Mouse (Mus musculus) G1E (cell line): ENCODE data around the gene Pgam1. TPM values are rescaled to one million over a fixed set of nuclear protein-coding genes. Genes with fewer than 3 reads are reported as not detected.
A peak's percentile ranks its signal among the peaks of the same experiment; 100 is the strongest.
"Not testable (repeated sequence)": the region's sequence is repeated elsewhere in the genome, so short reads cannot be mapped to it uniquely, and the experiment has no call there.

Experiments used
- ATAC-seq: 2 replicates; pipeline ENCODE4 v1.8.0; 2016; ENCODE audit warnings: mild to moderate bottlenecking; ENCODE audit not compliant: insufficient number of reproducible peaks, poor library complexity, low FRiP score, severe bottlenecking; ENCODE audit errors: extremely low read depth
- DNase-seq: peaks from one replicate; pipeline ENCODE4 v3.0.0; 2012; ENCODE audit warnings: low spot score
- H3K27me3 ChIP-seq: 2 replicates; pipeline ENCODE4 v1.6.1; 2012; ENCODE audit warnings: mild to moderate bottlenecking, low read length, inconsistent platforms; ENCODE audit not compliant: insufficient read depth
- H3K36me3 ChIP-seq: replicated peaks from 2 replicates; pipeline ENCODE3; 2012; ENCODE audit warnings: mild to moderate bottlenecking, inconsistent platforms
- H3K4me1 ChIP-seq: 2 replicates; pipeline ENCODE4 v1.6.1; 2012; ENCODE audit warnings: low read depth, low read length, inconsistent platforms, mixed read lengths; ENCODE audit not compliant: insufficient read depth
- H3K4me3 ChIP-seq: 2 replicates; pipeline ENCODE4 v1.5.1; 2012; ENCODE audit warnings: low read depth, mild to moderate bottlenecking, inconsistent platforms, low read length, moderate library complexity, mixed read lengths
- H3K9me3 ChIP-seq: replicated peaks from 2 replicates; pipeline ENCODE4 v1.6.1; 2012; ENCODE audit warnings: inconsistent platforms
- CTCF ChIP-seq: IDR thresholded peaks from 2 replicates; pipeline ENCODE4 v1.5.1; 2012; ENCODE audit warnings: low read depth, low read length, inconsistent platforms, mixed read lengths
- GATA1 ChIP-seq: IDR thresholded peaks from 2 replicates; pipeline ENCODE4 v1.6.1; 2012; ENCODE audit warnings: borderline replicate concordance, low read length, inconsistent platforms, mixed read lengths
- GATA2 ChIP-seq: IDR thresholded peaks from 2 replicates; pipeline ENCODE4 v1.6.1; 2012; ENCODE audit warnings: low read depth, low read length, inconsistent platforms, borderline replicate concordance
- POLR2AphosphoS5 ChIP-seq: IDR thresholded peaks from 2 replicates; pipeline ENCODE4 v1.6.1; 2012; ENCODE audit warnings: low read depth, low read length, inconsistent platforms; ENCODE audit not compliant: insufficient replicate concordance
- TAL1 ChIP-seq: conservative IDR thresholded peaks from 2 replicates; pipeline ENCODE4 v1.6.1; 2012; ENCODE audit warnings: low read depth, low read length, inconsistent platforms, mixed read lengths
- polyA plus RNA-seq: library from polyadenylated mRNA; stranded (reverse); fragments of >175 nt; gene quantifications from 2 replicates; pipeline ENCODE4 v1.2.3, GENCODE M21; 2012
- total RNA-seq, 2 experiments: library from RNA; stranded (forward) in 1 of 2; stranded (reverse) in 1 of 2; fragments of 200-1000 nt in 1 of 2; fragments of >200 nt in 1 of 2; fragmentation: Nextera tagmentation in 1 of 2; gene quantifications; 2 replicates each; pipeline ENCODE4 v1.2.3; 2014 to 2017

Pgam1 gene
- total RNA-seq (2014; fragmentation: Nextera tagmentation) (910 and 922 TPM in 2 replicates), total RNA-seq (2017) (501 and 541 TPM in 2 replicates), polyA plus RNA-seq (573 and 600 TPM in 2 replicates)

- Histone ChIP-seq H3K4me1 (peaks cover 73% of the 10 kb centered on the region), H3K4me3 (peak within 1 kb of the TSS; percentile 89), H3K27me3 (no peaks in the 10 kb centered on the region), H3K36me3 (peaks cover 35% of the 10 kb centered on the region), H3K9me3 (no peaks in the 10 kb centered on the region)
- peak; percentile 84 for DNase-seq
- peak; percentile 77 for ATAC-seq
- TF ChIP-seq GATA1, result no peak
- TF ChIP-seq TAL1, result no peak
- TF ChIP-seq POLR2AphosphoS5, result no peak
- TF ChIP-seq GATA2, result no peak
- no peak for TF ChIP-seq CTCF
These were observed at the start of gene Pgam1 for GRCm38 (mm10) chr19:41911178-41912073. TSS of gene Pgam1 (plus strand) at chr19:41911923.

- no peak overlapping the region for H3K4me3 ChIP-seq
- DNase-seq (no peak), ATAC-seq (no peak)
- H3K4me1 ChIP-seq, result no peaks in the 10 kb centered on the region; the same call in 1 of the 2 replicates
- peaks cover 94% of the 10 kb centered on the region for H3K36me3 ChIP-seq
- no peaks in the 10 kb centered on the region for H3K9me3 ChIP-seq
- no peaks in the 10 kb centered on the region for H3K27me3 ChIP-seq
- no peak for TF ChIP-seq GATA1
These were observed 45.0 kb upstream of the Pgam1 start for GRCm38 (mm10) chr19:41866707-41867106.

GRCm38 (mm10) chr19:41869296-41869695, 42.4 kb upstream of the Pgam1 start:
- no peaks in the 10 kb centered on the region for H3K27me3 ChIP-seq
- TF ChIP-seq POLR2AphosphoS5 (no peak), GATA2 (no peak), GATA1 (no peak), CTCF (no peak), TAL1 (no peak)
- H3K4me1 ChIP-seq, result peaks cover 6% of the 10 kb centered on the region
- no peak overlapping the region for H3K4me3 ChIP-seq
- H3K36me3 ChIP-seq, result peaks cover 94% of the 10 kb centered on the region
- DNase-seq (no peak), ATAC-seq (no peak)
- no peaks in the 10 kb centered on the region for H3K9me3 ChIP-seq

- not testable (repeated sequence) for H3K9me3 ChIP-seq, DNase-seq, H3K27me3 ChIP-seq, ATAC-seq, H3K4me3 ChIP-seq
- H3K4me1 ChIP-seq, result peaks cover 11% of the 10 kb centered on the region
- peaks cover 94% of the 10 kb centered on the region for H3K36me3 ChIP-seq
These were observed 41.8 kb upstream of the Pgam1 start for GRCm38 (mm10) chr19:41869946-41870345.

DNA sequence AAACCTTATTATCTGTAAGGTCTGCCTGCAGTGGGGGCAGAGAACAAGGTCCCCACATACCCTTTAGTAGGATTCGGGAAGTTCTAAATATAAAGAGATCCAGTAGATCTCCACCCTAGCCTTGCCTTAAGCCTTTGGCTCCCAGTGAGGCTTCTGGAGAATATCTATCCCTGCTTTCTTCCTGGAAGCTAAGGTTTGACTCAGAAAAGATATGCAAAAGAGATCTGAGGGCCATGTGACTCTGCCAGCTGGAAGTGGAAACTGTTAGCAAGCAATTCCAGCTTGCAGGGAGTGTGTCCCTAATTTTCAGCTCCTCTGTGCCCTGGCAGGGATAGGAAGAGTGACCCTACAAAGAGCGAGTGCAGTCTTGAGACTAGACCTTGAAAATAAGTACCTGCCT, 39.4 kb upstream of the Pgam1 start:
- ATAC-seq (no peak), DNase-seq (no peak)
- no peak overlapping the region for H3K4me3 ChIP-seq
- peaks cover 11% of the 10 kb centered on the region for H3K4me1 ChIP-seq
- H3K27me3 ChIP-seq, result no peaks in the 10 kb centered on the region
- peaks cover 93% of the 10 kb centered on the region for H3K36me3 ChIP-seq
- no peak for TF ChIP-seq TAL1
- H3K9me3 ChIP-seq, result no peaks in the 10 kb centered on the region

- H3K27me3 ChIP-seq, result no peaks in the 10 kb centered on the region
- peaks cover 93% of the 10 kb centered on the region for H3K36me3 ChIP-seq
- no peak for ATAC-seq
- DNase-seq, result no peak
- no peaks in the 10 kb centered on the region for H3K9me3 ChIP-seq
- H3K4me3 ChIP-seq, result no peak overlapping the region
- peaks cover 11% of the 10 kb centered on the region for H3K4me1 ChIP-seq
- no peak for TF ChIP-seq CTCF
- TF ChIP-seq GATA1, result no peak
- no peak for TF ChIP-seq POLR2AphosphoS5
- no peak for TF ChIP-seq TAL1
- TF ChIP-seq GATA2, result no peak
These were observed 37.4 kb upstream of the Pgam1 start for GRCm38 (mm10) chr19:41874356-41874755.

GRCm38 (mm10) chr19:41881842-41882241, 29.9 kb upstream of the Pgam1 start:
- Histone ChIP-seq H3K36me3 (peaks cover 97% of the 10 kb centered on the region), H3K4me1 (peaks cover 8% of the 10 kb centered on the region), H3K4me3 (no peak overlapping the region), H3K27me3 (no peaks in the 10 kb centered on the region; the same call in 1 of the 2 replicates), H3K9me3 (no peaks in the 10 kb centered on the region)
- DNase-seq (no peak), ATAC-seq (no peak)
- no peak for TF ChIP-seq POLR2AphosphoS5
- TF ChIP-seq TAL1, result no peak
- TF ChIP-seq GATA1, result no peak
- TF ChIP-seq CTCF, result no peak
- no peak for TF ChIP-seq GATA2
